Mouse (Mus musculus) ES-Bruce4 (cell line): ENCODE measurements around the gene Lce1m.

ENCODE experiments used
- CTCF ChIP-seq: IDR thresholded peaks from one replicate; pipeline ENCODE4 v1.8.1; 2011; ENCODE audit warnings: low read depth, low read length
- EP300 ChIP-seq: IDR thresholded peaks from 2 replicates; pipeline ENCODE4 v1.6.1; 2011; ENCODE audit warnings: low read depth, low read length; ENCODE audit not compliant: insufficient read depth
- POLR2A ChIP-seq: IDR thresholded peaks from one replicate; pipeline ENCODE4 v1.8.1; 2011; ENCODE audit warnings: low read length; ENCODE audit not compliant: insufficient read depth

DNA sequence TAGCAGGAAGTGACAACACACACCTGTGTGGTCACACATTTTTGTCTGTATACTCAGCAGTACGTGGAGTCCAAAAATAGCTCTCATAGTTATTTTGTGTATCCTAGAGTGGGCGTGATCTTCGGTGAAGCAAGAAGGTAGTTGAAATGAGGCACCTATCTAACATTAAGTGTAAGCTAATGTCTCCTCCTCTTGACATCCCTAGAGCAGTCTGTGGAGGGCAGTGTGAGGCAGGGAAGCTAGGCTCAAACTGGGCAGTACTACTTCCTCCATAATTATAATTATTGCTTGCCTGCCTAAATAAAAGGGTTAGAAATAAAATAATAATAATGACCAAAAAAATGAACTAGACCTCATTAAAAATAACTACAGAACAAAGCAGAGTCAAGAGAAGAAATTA, 18.2 kb downstream of the Lce1m start:
- TF ChIP-seq POLR2A (no peak), EP300 (no peak), CTCF (no peak)
